Mouse (Mus musculus): ENCODE measurements around the gene Zscan5b. TPM values are rescaled to one million over a fixed set of nuclear protein-coding genes. Genes with fewer than 3 reads are reported as not detected.
"Not testable (repeated sequence)": the region's sequence is repeated elsewhere in the genome, so short reads cannot be mapped to it uniquely, and the experiment has no call there.

The Zscan5b gene
- total and polyA plus RNA-seq, 2 experiments from 2014 or later, result not detected

DNA sequence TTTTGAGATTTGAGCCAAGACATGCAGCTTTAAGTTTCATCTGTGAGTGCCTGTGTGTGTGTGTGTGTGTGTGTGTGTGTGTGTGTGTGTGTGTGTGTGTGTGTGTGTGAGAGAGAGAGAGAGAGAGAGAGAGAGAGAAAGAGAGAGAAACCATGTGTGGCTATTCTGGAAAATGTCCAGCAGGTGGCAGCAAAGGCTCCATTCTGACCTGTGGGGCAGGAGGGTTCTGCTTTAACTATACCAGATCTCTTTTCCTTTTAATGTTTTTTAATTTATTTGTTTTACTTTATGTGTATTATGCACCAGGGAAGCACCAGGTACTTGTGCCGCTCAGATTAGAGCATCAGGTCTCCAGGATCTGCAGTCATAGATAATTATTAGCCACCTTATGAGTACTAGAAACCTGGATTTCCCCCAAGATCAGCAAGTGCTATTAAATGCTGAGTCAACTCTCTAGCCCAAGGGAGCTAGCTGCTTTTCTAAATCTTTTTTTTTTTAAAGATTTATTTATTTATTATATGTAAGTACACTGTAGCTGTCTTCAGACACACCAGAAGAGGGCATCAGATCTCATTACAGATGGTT is 18.9 kb downstream of the Zscan5b start:
- ATAC-seq; H3K36me3 ChIP-seq (ENCODE audit: insufficient read depth); H3K27me3 ChIP-seq (ENCODE audit: insufficient read depth, low read length); H3K27ac ChIP-seq (ENCODE audit: low read depth, low read length); H3K9me3 ChIP-seq (ENCODE audit: low read length); H3K9ac ChIP-seq; H3K4me2 ChIP-seq (ENCODE audit: low read depth); H3K4me1 ChIP-seq (ENCODE audit: insufficient read depth); H3K4me3 ChIP-seq (ENCODE audit: low read depth, low read length): not testable (repeated sequence)
- peak; percentile 50 for TF ChIP-seq CTCF (IDR thresholded peaks at IDR 0.05; ENCODE audit: low read depth)
- WGBS, result 19% methylated on average over 1 of the region's 1 CpGs
- DNase-seq, result peak; percentile 32

DNA sequence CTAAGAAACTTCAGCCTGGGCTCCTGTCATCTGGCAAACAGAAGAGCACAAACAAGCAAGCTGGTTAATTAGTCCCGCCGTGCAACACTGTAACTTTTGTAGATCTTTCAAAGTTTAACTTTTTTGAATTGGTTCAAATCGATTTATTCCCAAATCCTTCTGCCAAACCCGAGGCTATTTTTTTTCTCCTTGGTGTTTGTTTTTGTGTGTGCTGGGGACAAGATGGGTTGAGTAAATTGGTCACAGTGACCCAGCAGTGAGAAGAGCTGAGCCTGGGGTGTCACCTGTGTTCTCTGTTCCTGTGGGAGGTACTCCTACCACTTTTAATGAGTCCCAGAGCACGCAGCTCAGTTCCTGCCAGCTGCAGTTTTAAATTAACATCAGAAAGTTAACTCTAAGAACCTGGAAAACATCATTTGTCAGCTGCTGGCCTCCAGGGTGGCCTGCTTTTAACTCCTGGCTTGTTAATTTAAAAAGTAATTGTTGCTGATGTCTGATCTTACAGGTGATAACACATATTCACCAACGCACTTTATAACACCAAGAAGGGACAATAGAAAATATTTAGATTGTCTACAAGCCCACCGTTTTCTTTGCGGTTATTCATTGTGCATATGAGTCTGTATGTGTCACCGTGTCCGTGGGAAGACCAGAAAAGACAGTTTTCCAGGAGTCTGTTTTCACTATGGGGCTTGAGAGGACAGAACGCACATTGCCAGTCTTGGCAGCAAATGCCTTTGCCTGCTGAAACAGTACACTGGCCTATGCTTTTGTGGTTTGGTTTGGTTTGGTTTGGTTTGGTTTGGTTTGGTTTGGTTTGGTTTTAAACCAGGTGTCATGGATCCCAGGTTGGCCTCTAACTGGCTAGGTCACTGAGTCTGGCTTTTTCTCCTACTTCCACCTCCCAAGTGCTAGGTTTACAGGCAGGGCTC is 22.5 kb downstream of the Zscan5b start:
- WGBS, result 63% methylated on average over 11 of the region's 11 CpGs
- Histone ChIP-seq H3K4me1 (ENCODE audit: insufficient read depth) (no peaks in the 10 kb centered on the region), H3K4me3 (ENCODE audit: low read depth, low read length) (no peak overlapping the region), H3K9me3 (ENCODE audit: low read length) (no peaks in the 10 kb centered on the region), H3K9ac (no peak overlapping the region), H3K36me3 (ENCODE audit: insufficient read depth) (no peaks in the 10 kb centered on the region), H3K27ac (ENCODE audit: low read depth, low read length) (no peak overlapping the region), H3K4me2 (ENCODE audit: low read depth) (no peak overlapping the region), H3K27me3 (ENCODE audit: insufficient read depth, low read length) (no peaks in the 10 kb centered on the region)
- DNase-seq (no peak), ATAC-seq (no peak)
- TF ChIP-seq CTCF (IDR thresholded peaks at IDR 0.05; ENCODE audit: low read depth), result no peak

DNA sequence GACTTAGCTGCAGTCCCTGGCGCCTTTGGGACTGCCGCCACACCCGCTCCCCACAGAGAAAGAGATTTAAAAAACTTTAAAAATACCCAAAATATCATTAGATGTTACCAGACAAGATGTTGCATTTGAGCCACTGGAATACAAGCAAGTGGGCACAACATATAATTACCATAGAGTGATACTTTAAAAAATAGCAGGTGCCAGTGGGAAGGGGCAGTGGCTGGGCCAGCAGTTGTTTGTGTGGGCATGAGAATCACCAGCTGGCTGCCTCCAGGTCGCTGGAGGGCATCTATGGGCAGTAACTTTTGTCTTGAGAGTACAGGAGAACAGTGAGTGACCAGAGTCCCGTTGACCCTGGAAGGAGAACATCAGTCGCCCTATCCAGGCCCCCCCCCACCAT is 30.3 kb downstream of the Zscan5b start, which contains the start of gene Epp13:
Gene Epp13, plus strand, starts transcription at position 301 of the 400 bp plus-strand sequence.
- DNase-seq (no peak), ATAC-seq (no peak)
- Histone ChIP-seq H3K9me3 (ENCODE audit: low read length) (no peaks in the 10 kb centered on the region), H3K27me3 (ENCODE audit: insufficient read depth, low read length) (no peaks in the 10 kb centered on the region), H3K27ac (ENCODE audit: low read depth, low read length) (no peak within 1 kb of the TSS), H3K36me3 (ENCODE audit: insufficient read depth) (no peaks in the 10 kb centered on the region), H3K4me2 (ENCODE audit: low read depth) (no peak within 1 kb of the TSS), H3K9ac (no peak within 1 kb of the TSS), H3K4me3 (ENCODE audit: low read depth, low read length) (no peak within 1 kb of the TSS), H3K4me1 (ENCODE audit: insufficient read depth) (no peaks in the 10 kb centered on the region)
- TF ChIP-seq CTCF (IDR thresholded peaks at IDR 0.05; ENCODE audit: low read depth), result no peak
- 87% methylated on average over 6 of the region's 6 CpGs for WGBS

DNA sequence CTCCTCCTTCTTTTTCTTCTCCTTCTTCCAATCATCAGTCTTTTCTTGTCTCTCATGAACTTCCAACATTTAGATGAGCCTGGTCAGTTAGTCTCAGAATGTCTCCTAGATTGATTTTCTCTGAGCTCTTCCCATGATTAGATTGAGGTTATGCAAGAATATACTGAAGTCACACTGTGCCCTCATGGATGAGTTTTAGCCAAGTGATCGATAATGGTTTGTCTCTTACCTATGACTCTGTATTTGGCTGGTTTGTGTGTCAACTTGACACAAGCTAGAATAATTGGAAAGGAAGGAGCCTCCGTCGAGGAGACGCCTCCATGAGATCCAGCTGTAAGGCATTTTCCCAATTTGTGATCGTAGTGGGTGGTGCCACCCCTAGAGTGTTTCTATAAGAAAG is 32.4 kb downstream of the Zscan5b start:
- TF ChIP-seq CTCF (IDR thresholded peaks at IDR 0.05; ENCODE audit: low read depth), result no peak

DNA sequence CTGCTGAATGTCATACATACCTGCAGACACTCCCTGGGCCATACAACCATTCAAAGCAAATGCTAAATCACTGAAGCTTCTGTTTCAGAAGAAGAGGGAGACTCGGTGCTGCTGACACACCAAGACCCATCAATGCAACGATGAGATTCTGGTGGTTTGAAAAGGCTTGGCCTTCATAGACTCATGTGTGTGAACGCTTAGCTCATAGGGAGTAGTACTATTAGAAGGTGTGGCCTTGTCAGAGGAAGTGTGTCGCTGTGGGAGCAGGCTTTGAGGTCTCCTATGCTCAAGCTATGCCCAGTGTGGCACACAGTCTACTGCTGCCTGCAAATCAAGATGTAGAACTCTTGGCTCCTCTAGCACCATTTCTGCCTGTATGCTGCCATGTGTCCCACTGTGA is 35.3 kb downstream of the Zscan5b start:
- Histone ChIP-seq H3K27me3 (ENCODE audit: insufficient read depth, low read length) (no peaks in the 10 kb centered on the region), H3K4me1 (ENCODE audit: insufficient read depth) (no peaks in the 10 kb centered on the region), H3K4me3 (ENCODE audit: low read depth, low read length) (no peak overlapping the region), H3K36me3 (ENCODE audit: insufficient read depth) (no peaks in the 10 kb centered on the region), H3K27ac (ENCODE audit: low read depth, low read length) (no peak overlapping the region), H3K4me2 (ENCODE audit: low read depth) (no peak overlapping the region), H3K9ac (no peak overlapping the region), H3K9me3 (ENCODE audit: low read length) (no peaks in the 10 kb centered on the region)
- TF ChIP-seq CTCF (IDR thresholded peaks at IDR 0.05; ENCODE audit: low read depth), result no peak
- ATAC-seq, result no peak
- no peak for DNase-seq
- WGBS, result 89% methylated on average over 4 of the region's 4 CpGs

More for the DNA sequence above, 32.4 kb downstream of the Zscan5b start:
- Histone ChIP-seq H3K9me3 (ENCODE audit: low read length) (no peaks in the 10 kb centered on the region), H3K4me3 (ENCODE audit: low read depth, low read length) (no peak overlapping the region), H3K27me3 (ENCODE audit: insufficient read depth, low read length) (no peaks in the 10 kb centered on the region), H3K27ac (ENCODE audit: low read depth, low read length) (no peak overlapping the region), H3K9ac (no peak overlapping the region), H3K36me3 (ENCODE audit: insufficient read depth) (no peaks in the 10 kb centered on the region), H3K4me2 (ENCODE audit: low read depth) (no peak overlapping the region), H3K4me1 (ENCODE audit: insufficient read depth) (no peaks in the 10 kb centered on the region)
- no peak for ATAC-seq
- DNase-seq, result no peak
- WGBS, result 96% methylated on average over 5 of the region's 5 CpGs

DNA sequence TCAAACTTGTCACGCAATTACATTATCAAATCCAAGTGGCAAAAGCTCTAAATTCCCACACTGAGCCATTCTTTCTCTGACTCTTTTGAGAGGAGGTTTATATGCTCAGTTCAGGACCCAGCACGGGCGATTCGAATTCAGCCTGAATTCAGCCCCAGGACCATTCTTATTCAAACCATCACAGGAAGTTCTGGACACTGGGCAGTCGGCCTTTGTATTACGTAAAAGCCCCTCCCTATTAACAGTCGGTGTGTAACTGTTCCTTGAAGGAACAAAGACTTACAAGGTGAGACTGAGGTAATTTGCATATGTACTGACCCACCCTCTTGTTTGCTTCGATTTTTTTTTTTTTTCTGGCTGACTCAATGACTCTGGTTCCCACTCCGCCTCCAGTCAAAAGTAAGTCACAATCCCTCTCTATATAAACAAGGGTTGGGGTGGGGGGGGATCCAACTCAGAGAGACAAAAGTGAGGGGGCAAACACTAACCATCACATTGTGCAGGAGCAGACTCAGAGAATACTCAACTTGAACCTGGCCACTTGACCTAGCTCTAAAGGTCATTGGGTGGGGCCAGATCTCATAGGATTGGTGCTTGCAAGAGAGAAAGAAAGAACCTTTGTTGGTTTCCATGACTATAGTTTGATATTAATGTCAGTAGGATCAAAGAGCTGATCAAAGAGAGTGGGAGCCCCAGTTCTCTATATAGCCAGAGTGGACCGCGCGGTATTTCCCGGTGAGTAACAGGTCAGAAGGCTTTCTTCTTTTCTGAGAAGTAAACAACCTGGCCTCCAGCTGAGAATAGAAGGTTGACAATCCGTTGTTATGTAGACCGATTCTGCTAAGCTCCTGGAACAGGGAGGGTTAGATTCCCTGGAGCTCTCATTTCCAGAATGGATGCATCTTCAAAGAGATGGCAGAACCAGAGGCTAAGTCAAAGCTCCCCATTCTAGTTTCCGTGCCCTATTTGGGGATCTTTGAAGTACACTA is 36.4 kb downstream of the Zscan5b start:
- DNase-seq, result no peak
- H3K4me1 ChIP-seq (ENCODE audit: insufficient read depth), result no peaks in the 10 kb centered on the region
- no peak overlapping the region for H3K9ac ChIP-seq
- no peak overlapping the region for H3K4me3 ChIP-seq (ENCODE audit: low read depth, low read length)
- no peaks in the 10 kb centered on the region for H3K9me3 ChIP-seq (ENCODE audit: low read length)
- H3K27me3 ChIP-seq (ENCODE audit: insufficient read depth, low read length), result no peaks in the 10 kb centered on the region
- H3K4me2 ChIP-seq (ENCODE audit: low read depth), result no peak overlapping the region
- H3K27ac ChIP-seq (ENCODE audit: low read depth, low read length), result no peak overlapping the region
- WGBS, result 33% methylated on average over 16 of the region's 16 CpGs
- ATAC-seq, result no peak
- no peak for TF ChIP-seq CTCF (IDR thresholded peaks at IDR 0.05; ENCODE audit: low read depth)
- H3K36me3 ChIP-seq (ENCODE audit: insufficient read depth), result no peaks in the 10 kb centered on the region

DNA sequence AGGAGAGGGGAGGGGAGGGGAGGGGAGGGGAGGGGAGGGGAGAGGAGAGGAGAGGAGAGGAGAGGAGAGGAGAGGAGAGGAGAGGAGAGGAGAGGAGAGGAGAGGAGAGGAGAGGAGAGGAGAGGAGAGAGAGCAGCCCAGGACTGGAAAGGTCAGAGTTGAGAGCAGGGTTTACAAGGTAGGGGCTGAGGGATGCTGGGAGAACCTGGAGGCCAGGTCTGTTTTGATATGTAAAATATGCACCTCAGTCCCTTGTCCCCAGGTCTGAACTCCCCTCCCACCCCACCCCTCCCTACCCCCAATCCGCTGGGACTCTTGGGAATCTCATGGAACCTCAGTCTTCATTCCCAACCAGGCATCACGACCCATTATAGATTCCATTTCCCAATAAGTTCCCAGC is 37.9 kb downstream of the Zscan5b start:
- not testable (repeated sequence) for ATAC-seq

More for the DNA sequence above, 37.9 kb downstream of the Zscan5b start:
- WGBS, result 33% methylated on average over 2 of the region's 2 CpGs
- DNase-seq; H3K4me2 ChIP-seq (ENCODE audit: low read depth); H3K9me3 ChIP-seq (ENCODE audit: low read length); H3K9ac ChIP-seq; H3K27me3 ChIP-seq (ENCODE audit: insufficient read depth, low read length); H3K4me1 ChIP-seq (ENCODE audit: insufficient read depth); H3K36me3 ChIP-seq (ENCODE audit: insufficient read depth); H3K27ac ChIP-seq (ENCODE audit: low read depth, low read length); H3K4me3 ChIP-seq (ENCODE audit: low read depth, low read length): not testable (repeated sequence)
